Mouse (Mus musculus) CD4-positive, CD25-positive, alpha-beta regulatory T cell, adult 4 months (primary cell): ENCODE data around the gene Hba-a1. TPM values are rescaled to one million over a fixed set of nuclear protein-coding genes. Genes with fewer than 3 reads are reported as not detected.

Source experiments
- polyA plus RNA-seq, 2 experiments: library from polyadenylated mRNA; unstranded; fragments of 100-300 nt; shearing (Covaris generic); gene quantifications; one replicate each; pipeline ENCODE4 v1.2.1; 2017

Hba-a1 gene
- polyA plus RNA-seq, 2 experiments from 2014 or later, result 3.9 to 4.5 TPM

Other genes starting within 250 kb of the Hba-a1 start
- 10 to 100 TPM in 1 of 2 experiments, 1 to 10 TPM in 1; 5.8 to 10.0 TPM for gene Il9r, start 83.2 kb upstream of the Hba-a1 start, polyA plus RNA-seq
- gene Snrnp25, start 78.1 kb upstream of the Hba-a1 start, polyA plus RNA-seq, result 10 to 100 TPM; 55.7 to 58.6 TPM
- gene Rhbdf1, start 61.2 kb upstream of the Hba-a1 start, polyA plus RNA-seq, result 1 to 10 TPM in 1 of 2 experiments, not detected in 1; 1.1 TPM
- gene Mpg, start 57.0 kb upstream of the Hba-a1 start, polyA plus RNA-seq, result 10 to 100 TPM; 27.0 to 39.9 TPM
- 10 to 100 TPM; 39.1 to 68.6 TPM for gene Nprl3, start 15.8 kb upstream of the Hba-a1 start, polyA plus RNA-seq
- not detected for gene Hba-x, start 7.1 kb upstream of the Hba-a1 start, polyA plus RNA-seq
- gene Hbq1b, start 3.5 kb downstream of the Hba-a1 start, polyA plus RNA-seq, result not detected
- 10 to 100 TPM in 1 of 2 experiments, not detected in 1; 13.1 TPM for gene Hba-a2, start 13.0 kb downstream of the Hba-a1 start, polyA plus RNA-seq
- gene Hbq1a, start 16.6 kb downstream of the Hba-a1 start, polyA plus RNA-seq, result not detected
- under 1 TPM in 1 of 2 experiments, not detected in 1; 0.28 TPM for gene Sh3pxd2b, start 64.3 kb downstream of the Hba-a1 start, polyA plus RNA-seq
- gene Ubtd2, start 171.9 kb downstream of the Hba-a1 start, polyA plus RNA-seq, result 1 to 10 TPM; 1.8 to 4.9 TPM
- 1 to 10 TPM in 1 of 2 experiments, under 1 TPM in 1; 0.87 to 1.1 TPM for gene Efcab9, start 248.6 kb downstream of the Hba-a1 start, polyA plus RNA-seq
- 100 to 1,000 TPM in 1 of 2 experiments, 10 to 100 TPM in 1; 84.0 to 217 TPM for gene Stk10, start 249.8 kb downstream of the Hba-a1 start, polyA plus RNA-seq